Mouse (Mus musculus) heart, adult 2 months (tissue): ENCODE results near the gene Bcl2l14.

Experiments
- CTCF ChIP-seq: fragments of 200-600 bp; IDR thresholded peaks from 2 replicates; pipeline ENCODE4 v1.8.1; 2022; ENCODE audit warnings: antibody characterized with exemption, mild to moderate bottlenecking, moderate library complexity
- POLR2A ChIP-seq: fragments of 200-500 bp; IDR thresholded peaks from 2 replicates; pipeline ENCODE4 v1.6.1; 2011; ENCODE audit warnings: mild to moderate bottlenecking, low read depth, low read length, control low read depth; ENCODE audit not compliant: insufficient read depth

- TF ChIP-seq CTCF (no peak), POLR2A (no peak)
These were observed 11.1 kb downstream of the Bcl2l14 start for GRCm38 (mm10) chr6:134407226-134407625.
